Mouse (Mus musculus) intestine, embryonic 14.5 days (tissue): ENCODE measurements at regions not wholly inside any gene's neighbourhood (a gene's known extent, or its start where the extent isn't known, plus 50 kb on each side); places are given as distances from the start of the nearest gene placed in this dataset.

ENCODE experiments used
- ATAC-seq: fragments of 200-750 bp; cut with Nextera tagmentation; replicated peaks from 2 replicates; pipeline ENCODE4 v1.8.0; 2017; ENCODE audit warnings: low read depth, moderate number of reproducible peaks, moderate TSS enrichment, moderate library complexity; ENCODE audit not compliant: low FRiP score, low TSS enrichment
- DNase-seq: peaks from one replicate; pipeline ENCODE4 v3.0.0-alpha.2; 2018; ENCODE audit warnings: low spot score
- H3K27ac ChIP-seq: fragments of 300-500 bp; sonication (generic); 2 replicates; pipeline ENCODE4 v1.5.1; 2014; ENCODE audit warnings: low read depth, mild to moderate bottlenecking, control low read depth
- H3K27me3 ChIP-seq: fragments of 300-500 bp; sonication (generic); replicated peaks from 2 replicates; pipeline ENCODE4 v1.6.1; 2014; ENCODE audit warnings: low read length, control low read depth; ENCODE audit not compliant: control insufficient read depth, insufficient read depth
- H3K36me3 ChIP-seq: fragments of 300-500 bp; sonication (generic); 2 replicates; pipeline ENCODE4 v1.6.1; 2014; ENCODE audit warnings: low read length, control low read depth; ENCODE audit not compliant: control insufficient read depth, insufficient read depth
- H3K4me1 ChIP-seq: fragments of 300-500 bp; sonication (generic); replicated peaks from 2 replicates; pipeline ENCODE4 v1.6.1; 2014; ENCODE audit warnings: low read length, control low read depth, mixed read lengths; ENCODE audit not compliant: control insufficient read depth, insufficient read depth
- H3K4me2 ChIP-seq: fragments of 300-500 bp; sonication (generic); 2 replicates; pipeline ENCODE4 v1.6.1; 2014; ENCODE audit warnings: low read length
- H3K4me3 ChIP-seq: fragments of 300-500 bp; sonication (generic); 2 replicates; pipeline ENCODE4 v1.5.1; 2014; ENCODE audit warnings: low read depth, low read length, control low read depth, mixed read lengths
- H3K9ac ChIP-seq: fragments of 300-500 bp; sonication (generic); 2 replicates; pipeline ENCODE4 v1.6.1; 2014; ENCODE audit warnings: mild to moderate bottlenecking, low read length
- H3K9me3 ChIP-seq: fragments of 300-500 bp; sonication (generic); 2 replicates; pipeline ENCODE4 v1.6.1; 2016; ENCODE audit warnings: low read length, control low read depth; ENCODE audit not compliant: control insufficient read depth
- whole genome bisulfite sequencing: fragments of 180-500 bp; shearing (Covaris S2); extraction: QIAGEN DNeasy Blood & Tissue Kit; methylation state at CpG from one replicate; pipeline ENCODE4 v1.1.7; 2014; 5-methylcytosine and 5-hydroxymethylcytosine counted together

DNA sequence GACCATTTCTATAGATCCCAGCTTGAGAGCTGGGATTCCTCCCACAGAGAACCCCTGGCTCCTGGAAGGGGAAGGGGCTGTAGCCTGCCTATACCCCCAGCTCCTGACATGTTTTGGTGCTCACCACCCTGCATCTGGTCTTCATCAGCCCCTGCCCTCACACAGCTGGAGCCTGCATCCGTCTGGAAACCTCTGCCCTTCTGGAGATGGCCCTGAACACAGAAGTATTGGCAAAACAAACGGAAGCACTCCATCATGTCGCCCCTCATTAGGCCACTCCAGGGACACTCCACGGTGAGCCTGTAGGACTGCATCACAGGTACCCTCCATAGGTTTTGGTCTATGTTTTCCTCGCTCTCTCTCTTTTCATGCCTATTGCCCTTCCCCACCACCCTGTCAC lies 231.3 kb downstream of the Rybp start:
- no peaks in the 10 kb centered on the region for H3K27me3 ChIP-seq
- no peak overlapping the region for H3K4me2 ChIP-seq
- 48% methylated on average over 5 of the region's 5 CpGs for WGBS
- no peaks in the 10 kb centered on the region for H3K9me3 ChIP-seq
- no peak overlapping the region for H3K27ac ChIP-seq
- H3K9ac ChIP-seq, result no peak overlapping the region
- no peak overlapping the region for H3K4me3 ChIP-seq
- no peak for ATAC-seq
- H3K36me3 ChIP-seq, result no peaks in the 10 kb centered on the region
- DNase-seq, result no peak
- H3K4me1 ChIP-seq, result peaks cover 6% of the 10 kb centered on the region

DNA sequence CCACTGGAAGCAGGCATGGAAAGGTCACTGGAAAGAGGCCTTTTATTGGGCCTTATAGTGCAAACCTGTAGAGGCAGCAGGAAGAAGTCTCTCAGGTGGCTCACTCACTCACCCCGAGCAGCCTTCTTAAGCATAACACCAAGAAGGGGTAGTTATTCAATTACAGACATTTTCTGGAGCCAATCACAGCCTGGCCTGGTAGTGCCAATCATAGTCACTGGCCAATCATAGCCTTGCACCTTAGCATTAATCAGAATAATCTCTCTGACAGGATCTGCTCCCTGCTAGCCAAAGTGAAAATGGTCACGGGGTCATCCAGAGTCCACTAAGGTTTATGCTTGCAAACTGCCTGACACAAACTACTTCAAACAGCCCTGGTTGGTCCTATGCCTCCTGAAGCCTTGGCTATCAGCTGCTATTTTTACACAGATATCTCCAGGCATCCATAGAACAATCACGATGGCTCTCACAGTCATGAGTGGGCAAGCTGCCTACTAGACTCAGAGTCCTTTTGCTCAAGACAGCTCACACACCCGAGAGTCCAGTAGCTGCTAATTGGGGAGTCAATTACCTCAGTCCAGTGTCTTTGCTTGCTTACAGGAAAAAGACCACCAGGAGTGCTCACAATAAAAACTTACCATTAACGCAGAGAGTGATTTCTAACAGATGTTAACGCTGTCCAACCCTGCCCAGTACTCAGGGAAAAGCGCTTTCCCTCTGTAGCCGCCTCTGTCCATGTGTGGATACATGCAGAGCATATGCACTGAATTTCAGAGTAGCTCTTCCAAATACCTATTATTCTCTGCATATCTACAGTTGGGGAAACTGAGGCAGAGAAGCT lies 234.1 kb downstream of the Rybp start:
- Histone ChIP-seq H3K4me3 (no peak overlapping the region), H3K27ac (no peak overlapping the region), H3K9me3 (no peaks in the 10 kb centered on the region), H3K4me1 (peaks cover 6% of the 10 kb centered on the region), H3K4me2 (no peak overlapping the region), H3K9ac (no peak overlapping the region), H3K36me3 (no peaks in the 10 kb centered on the region), H3K27me3 (no peaks in the 10 kb centered on the region)
- peak; percentile 21; the same call in 1 of the 2 replicates for ATAC-seq
- no peak for DNase-seq
- WGBS, result 32% methylated on average over 8 of the region's 8 CpGs

DNA sequence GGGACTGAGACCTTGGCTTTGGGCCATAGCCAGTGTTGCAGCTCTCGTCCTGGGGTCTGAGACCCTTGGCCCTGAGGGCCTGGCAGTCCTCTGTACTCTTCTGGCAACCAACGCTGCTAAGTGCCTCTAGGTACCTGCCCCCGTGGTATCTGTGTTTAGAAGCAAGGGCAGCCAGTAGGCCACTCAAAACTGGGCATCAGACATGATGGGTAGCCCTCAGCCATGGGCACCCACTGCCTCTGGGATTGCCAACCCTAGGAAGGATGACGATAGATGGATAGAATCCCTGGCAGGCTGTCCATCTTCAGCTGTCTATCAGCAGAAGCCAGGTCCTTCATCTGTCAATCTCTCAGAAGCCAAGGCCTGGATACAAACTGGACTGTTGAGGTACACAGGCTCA lies 234.9 kb downstream of the Rybp start:
- ATAC-seq (no peak), DNase-seq (no peak)
- WGBS, result 91% methylated on average over 4 of the region's 4 CpGs

DNA sequence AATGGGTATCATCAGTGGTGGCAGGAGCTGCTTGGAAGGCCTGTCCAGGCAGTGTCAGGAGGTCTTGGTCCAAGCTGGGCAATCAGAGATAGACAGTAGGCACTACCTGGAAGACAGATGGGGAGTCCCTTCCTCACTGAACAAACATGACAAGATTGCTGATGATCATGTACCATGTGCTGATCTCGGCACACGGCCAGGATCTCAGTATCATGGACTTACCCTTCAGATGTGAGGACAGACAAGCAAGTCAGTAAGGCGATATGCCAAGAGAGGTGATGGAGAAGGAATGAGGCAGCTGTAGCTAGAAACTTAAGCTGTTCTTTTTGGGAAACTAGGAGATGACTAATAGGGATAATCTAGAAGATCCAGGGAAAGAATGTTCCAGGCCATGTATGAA lies 238.2 kb downstream of the Rybp start:
- H3K36me3 ChIP-seq, result no peaks in the 10 kb centered on the region
- H3K4me3 ChIP-seq, result no peak overlapping the region
- H3K27me3 ChIP-seq, result no peaks in the 10 kb centered on the region
- H3K4me2 ChIP-seq, result no peak overlapping the region
- peaks cover 19% of the 10 kb centered on the region for H3K4me1 ChIP-seq
- no peaks in the 10 kb centered on the region for H3K9me3 ChIP-seq
- WGBS, result 92% methylated on average over 3 of the region's 3 CpGs
- DNase-seq (no peak), ATAC-seq (no peak)
- H3K9ac ChIP-seq, result no peak overlapping the region
- H3K27ac ChIP-seq, result no peak overlapping the region

More for the DNA sequence above, 234.9 kb downstream of the Rybp start:
- H3K4me2 ChIP-seq, result no peak overlapping the region
- peaks cover 6% of the 10 kb centered on the region for H3K4me1 ChIP-seq
- H3K9me3 ChIP-seq, result no peaks in the 10 kb centered on the region
- no peak overlapping the region for H3K9ac ChIP-seq
- no peaks in the 10 kb centered on the region for H3K27me3 ChIP-seq
- H3K27ac ChIP-seq, result no peak overlapping the region
- H3K4me3 ChIP-seq, result no peak overlapping the region
- no peaks in the 10 kb centered on the region for H3K36me3 ChIP-seq

DNA sequence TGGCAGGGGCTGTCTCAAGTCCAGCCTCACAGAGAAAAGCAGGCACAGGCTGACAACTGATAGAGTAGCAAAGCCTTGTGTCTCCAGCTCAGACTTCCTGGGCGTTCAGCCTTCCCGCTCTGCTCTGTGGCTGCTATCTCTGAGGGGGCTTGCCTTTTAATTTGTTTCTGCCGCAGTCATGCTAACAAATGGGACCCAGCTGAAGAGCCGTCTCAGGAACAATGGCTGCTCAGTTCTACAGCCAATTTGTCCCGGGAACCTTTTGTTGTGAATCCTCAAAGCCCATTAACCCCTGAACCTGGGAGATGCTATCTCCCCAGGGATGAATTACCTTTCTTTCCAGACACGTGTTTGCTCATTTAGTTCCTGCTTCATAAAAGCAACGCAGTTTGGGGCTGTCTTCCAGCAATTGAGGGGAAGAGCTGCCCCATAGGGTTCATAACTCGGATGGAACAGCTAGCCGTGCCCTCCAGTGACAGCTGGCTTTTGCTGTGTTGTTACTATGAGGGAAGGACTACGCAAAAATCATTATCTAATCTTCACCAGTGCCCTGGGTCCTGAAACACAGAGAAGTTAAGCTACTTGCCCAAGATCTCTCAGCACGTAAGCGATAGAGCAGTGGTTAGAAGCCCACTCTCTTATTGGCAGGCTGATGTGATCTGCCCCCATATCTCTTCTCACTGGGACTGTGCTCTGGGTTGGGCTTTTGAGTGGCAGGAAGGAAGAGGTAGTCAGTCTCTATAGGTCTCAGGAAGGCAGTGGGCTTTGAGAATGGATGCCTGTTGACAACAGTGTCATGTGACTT lies 240.9 kb downstream of the Rybp start:
- DNase-seq (peak; percentile 57), ATAC-seq (0 out of 2 replicates have a peak, but pooled peaks have one; percentile 20)
- Histone ChIP-seq H3K9me3 (no peaks in the 10 kb centered on the region), H3K27ac (no peak overlapping the region; the same call in 1 of the 2 replicates), H3K4me1 (peaks cover 13% of the 10 kb centered on the region), H3K36me3 (no peaks in the 10 kb centered on the region), H3K4me2 (no peak overlapping the region), H3K27me3 (no peaks in the 10 kb centered on the region; the same call in 1 of the 2 replicates), H3K9ac (no peak overlapping the region), H3K4me3 (no peak overlapping the region)
- WGBS, result 25% methylated on average over 12 of the region's 12 CpGs

DNA sequence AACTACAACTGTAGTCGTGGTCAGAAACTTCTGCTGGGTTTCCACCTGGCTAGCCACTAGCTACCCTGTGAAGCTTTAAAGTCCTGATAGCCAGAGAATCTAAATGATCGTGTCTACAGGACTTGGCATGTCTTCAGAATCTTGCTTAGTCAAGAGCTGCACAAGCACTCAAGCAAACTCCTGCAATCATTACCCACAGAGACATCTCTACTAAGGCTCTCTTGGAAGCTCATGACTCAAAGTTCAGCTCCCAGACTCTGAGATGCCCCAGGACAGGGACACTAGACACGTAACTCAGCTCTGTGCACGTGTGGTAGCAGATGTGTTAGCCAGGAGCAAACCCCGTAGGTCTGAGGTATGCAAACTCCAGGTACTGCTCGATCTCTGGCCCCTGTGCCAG lies 242.2 kb downstream of the Rybp start:
- H3K27ac ChIP-seq, result no peak overlapping the region
- H3K9ac ChIP-seq, result no peak overlapping the region
- ATAC-seq, result no peak
- no peaks in the 10 kb centered on the region for H3K9me3 ChIP-seq
- no peaks in the 10 kb centered on the region for H3K36me3 ChIP-seq
- no peak for DNase-seq
- WGBS, result 78% methylated on average over 6 of the region's 6 CpGs
- peaks cover 17% of the 10 kb centered on the region for H3K4me1 ChIP-seq
- H3K27me3 ChIP-seq, result no peaks in the 10 kb centered on the region; the same call in 1 of the 2 replicates
- no peak overlapping the region for H3K4me3 ChIP-seq
- H3K4me2 ChIP-seq, result no peak overlapping the region

DNA sequence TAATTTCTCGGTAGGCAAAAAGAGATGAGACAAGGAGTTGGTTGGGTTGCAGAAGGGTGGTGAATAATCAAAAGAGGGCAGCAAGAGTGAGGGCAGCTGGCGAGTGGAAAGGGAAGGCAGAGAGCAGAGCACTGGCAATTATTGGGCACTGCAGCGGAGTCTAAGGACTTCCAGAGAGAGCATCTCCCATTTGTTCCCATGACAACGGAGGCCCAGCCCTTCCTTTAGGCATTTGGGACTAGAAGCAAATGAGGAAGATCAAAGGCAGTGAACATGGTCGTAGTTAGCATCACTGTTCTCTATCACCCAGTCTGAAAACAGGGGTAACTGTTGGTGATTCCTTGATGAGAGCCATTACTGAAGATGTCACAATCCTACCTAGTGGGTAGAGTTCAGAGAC lies 246.1 kb downstream of the Rybp start:
- H3K4me3 ChIP-seq, result no peak overlapping the region
- no peak overlapping the region for H3K9ac ChIP-seq
- peaks cover 12% of the 10 kb centered on the region for H3K4me1 ChIP-seq
- 37% methylated on average over 5 of the region's 5 CpGs for WGBS
- H3K27me3 ChIP-seq, result no peaks in the 10 kb centered on the region; the same call in 1 of the 2 replicates
- no peak overlapping the region for H3K4me2 ChIP-seq
- ATAC-seq (no peak), DNase-seq (no peak)
- no peak overlapping the region for H3K27ac ChIP-seq
- H3K36me3 ChIP-seq, result no peaks in the 10 kb centered on the region
- H3K9me3 ChIP-seq, result no peaks in the 10 kb centered on the region

DNA sequence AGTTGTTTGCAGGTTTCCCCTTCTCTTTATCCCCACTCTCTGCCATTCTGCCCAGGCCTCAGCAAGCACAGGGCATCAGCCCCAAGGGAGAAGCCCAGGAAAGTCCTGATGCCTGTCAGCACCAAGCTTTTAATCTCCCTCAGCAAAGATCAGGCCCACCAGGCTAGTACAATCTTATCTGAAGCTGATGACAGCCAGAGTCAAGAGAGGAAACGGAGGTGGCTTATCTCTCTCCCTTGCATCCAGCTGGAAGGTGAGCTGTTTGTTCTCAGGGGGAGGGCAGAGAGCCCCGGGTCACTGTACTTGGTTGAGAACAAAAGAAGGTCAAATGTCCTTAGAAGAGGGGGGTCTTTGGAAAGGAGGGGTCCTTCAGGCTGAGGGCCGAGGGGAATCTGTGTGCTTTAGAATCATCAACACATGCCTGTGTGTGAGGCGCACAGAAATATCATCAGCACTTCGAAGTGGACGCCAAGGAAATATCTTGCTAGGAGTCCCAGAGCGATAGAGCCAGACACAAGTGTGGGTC lies 246.8 kb downstream of the Rybp start:
- 34% methylated on average over 7 of the region's 7 CpGs for WGBS
- H3K27ac ChIP-seq, result no peak overlapping the region

More for the DNA sequence above, 246.8 kb downstream of the Rybp start:
- no peaks in the 10 kb centered on the region for H3K36me3 ChIP-seq
- H3K4me1 ChIP-seq, result peaks cover 6% of the 10 kb centered on the region
- H3K9ac ChIP-seq, result no peak overlapping the region
- DNase-seq (no peak), ATAC-seq (no peak)
- H3K9me3 ChIP-seq, result no peaks in the 10 kb centered on the region
- no peaks in the 10 kb centered on the region; the same call in 1 of the 2 replicates for H3K27me3 ChIP-seq
- no peak overlapping the region for H3K4me2 ChIP-seq
- no peak overlapping the region for H3K4me3 ChIP-seq
